Mouse (Mus musculus): Measurements from ENCODE around the gene Six5.

Gene Six5

DNA sequence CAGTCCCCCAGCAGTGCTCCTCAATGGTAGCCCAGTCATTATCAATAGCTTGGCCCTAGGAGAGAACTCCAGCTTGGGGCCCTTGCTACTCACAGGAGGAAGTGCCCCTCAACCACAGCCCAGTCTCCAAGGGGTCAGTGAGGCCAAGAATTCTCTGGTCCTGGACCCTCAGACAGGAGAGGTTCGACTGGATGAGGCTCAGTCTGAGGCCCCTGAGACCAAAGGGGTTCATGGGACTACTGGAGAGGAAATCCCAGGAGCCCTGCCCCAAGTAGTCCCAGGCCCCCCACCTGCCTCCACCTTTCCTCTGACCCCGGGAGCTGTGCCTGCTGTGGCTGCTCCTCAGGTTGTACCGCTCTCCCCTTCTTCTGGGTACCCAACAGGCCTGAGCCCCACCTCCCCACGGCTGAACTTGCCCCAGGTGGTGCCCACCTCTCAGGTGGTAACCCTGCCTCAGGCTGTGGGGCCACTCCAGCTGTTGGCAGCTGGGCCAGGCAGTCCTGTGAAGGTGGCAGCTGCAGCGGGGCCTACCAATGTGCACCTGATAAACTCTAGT is 2.1 kb downstream of the Six5 start:
- DNase-seq (ENCODE audit: low spot score in 2 of 2), result no peak

DNA sequence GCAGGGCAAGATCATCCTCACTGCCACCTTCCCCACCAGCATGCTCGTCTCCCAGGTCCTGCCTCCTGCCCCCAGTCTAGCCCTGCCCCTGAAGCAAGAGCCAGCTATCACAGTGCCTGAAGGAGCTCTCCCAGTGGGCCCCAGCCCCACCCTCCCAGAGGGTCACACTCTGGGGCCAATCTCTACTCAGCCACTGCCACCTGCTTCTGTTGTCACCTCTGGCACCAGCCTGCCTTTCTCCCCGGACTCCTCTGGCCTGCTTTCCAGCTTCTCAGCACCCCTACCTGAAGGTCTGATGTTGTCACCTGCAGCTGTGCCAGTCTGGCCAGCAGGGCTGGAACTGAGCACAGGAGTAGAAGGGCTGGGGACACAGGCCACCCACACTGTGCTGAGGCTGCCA is 2.8 kb downstream of the Six5 start:
- no peak for DNase-seq (ENCODE audit: low spot score in 2 of 2)

DNA sequence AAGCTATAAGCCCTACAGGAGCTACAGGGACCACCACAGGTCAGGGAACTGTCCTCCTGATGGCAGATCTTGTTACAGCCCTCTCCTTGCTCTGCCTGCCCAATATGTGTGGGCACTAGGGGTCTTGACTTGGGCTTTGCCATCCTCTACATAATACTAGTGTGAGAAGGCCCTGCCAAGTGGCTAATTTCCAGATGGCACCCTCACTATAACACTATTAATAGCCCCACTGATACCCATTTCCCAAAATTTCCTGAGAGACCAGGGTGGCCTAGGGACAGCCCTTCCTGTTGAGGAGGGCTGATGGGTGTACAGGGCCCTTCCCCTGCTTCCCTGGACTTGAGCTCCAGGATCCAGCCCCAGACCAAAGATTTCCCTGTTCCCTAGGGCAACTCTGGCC is 3.5 kb downstream of the Six5 start:
- DNase-seq (ENCODE audit: low spot score in 2 of 2), result peak; percentile 53 to 71

DNA sequence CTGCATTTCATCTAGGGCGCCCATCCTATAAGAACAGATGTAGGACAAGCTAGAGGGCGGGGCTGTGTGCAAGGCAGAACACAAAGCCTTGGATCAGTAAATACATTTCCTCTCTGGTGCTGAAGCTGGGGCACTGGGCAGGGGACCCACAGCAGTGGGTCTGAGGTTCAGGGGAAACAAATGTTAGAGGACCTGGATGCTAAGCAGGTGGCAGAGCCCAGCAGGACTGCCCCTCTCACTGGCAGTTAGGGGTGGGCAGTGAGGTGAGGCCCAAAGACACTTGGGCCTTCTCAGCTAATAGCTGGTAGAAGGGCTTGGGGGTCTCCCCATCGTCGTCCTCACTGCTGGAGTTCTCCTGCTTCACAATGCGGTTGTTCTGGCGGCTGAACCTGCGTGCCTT is 4.4 kb downstream of the Six5 start:
- DNase-seq (ENCODE audit: low spot score in 2 of 2), result no peak

DNA sequence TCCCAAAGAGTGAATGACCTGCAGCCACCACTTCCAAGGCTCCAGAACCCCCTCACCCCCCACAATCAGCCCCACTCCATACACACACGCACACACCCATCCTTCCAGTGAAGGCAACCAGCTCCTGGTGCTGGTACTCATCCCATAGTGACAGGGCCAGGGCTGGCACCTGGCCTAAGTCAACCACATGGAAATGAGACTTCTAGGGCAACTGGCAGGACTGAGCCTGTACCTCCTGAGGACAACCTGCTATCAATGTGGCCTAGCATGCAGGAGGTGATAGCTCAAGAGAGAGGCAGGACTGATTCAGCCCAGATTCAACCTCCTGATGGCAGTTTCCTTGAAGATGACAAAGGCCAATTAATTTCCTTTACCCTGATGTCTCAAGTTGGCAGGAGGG is 5.9 kb downstream of the Six5 start:
- DNase-seq (ENCODE audit: low spot score in 2 of 2), result no peak

- no peak for DNase-seq (ENCODE audit: low spot score in 2 of 2)
These were observed 9.3 kb downstream of the Six5 start for GRCm38 (mm10) chr7:19103741-19104140.

GRCm38 (mm10) chr7:19104486-19104885 is 10.1 kb downstream of the Six5 start:
- DNase-seq (ENCODE audit: low spot score in 2 of 2), result no peak

DNA sequence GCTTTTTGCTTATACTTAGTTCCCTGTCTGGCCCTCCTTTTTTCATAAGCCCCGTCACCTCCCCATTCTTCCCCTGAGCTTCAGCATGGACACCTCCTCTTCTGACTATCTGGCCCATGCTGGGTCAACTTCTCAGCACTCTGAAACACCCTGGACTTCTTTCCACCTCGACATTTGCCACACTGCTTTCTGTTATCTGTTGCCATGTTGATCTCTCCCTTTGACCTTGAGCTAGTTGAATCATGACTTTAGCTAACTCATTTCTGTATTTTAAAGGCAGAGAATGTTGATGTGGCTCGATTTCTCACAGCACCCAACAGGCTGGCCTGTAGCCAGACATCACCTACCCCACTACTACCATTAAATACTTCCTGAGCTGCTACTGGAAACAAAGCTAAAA is 13.0 kb downstream of the Six5 start:
- no peak for DNase-seq (ENCODE audit: low spot score in 2 of 2)

DNA sequence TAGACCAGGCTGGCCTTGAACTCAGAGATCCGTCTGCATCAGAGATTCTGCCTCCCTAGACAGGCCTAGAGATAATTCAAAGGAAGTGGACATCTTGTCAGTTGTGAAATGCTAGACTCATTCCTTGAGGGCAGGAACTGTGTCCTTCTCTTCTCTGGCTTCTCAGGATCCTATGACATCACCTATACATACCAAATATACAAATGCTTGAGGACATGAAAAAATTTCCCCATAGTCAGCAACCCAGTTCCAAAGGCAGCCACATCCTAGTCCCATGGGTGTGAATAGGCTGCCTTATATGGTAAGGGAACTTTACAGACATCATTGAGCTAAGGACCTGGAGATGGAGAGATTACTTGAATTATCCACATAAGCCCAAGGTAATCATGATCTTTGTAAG is 15.2 kb downstream of the Six5 start:
- DNase-seq (ENCODE audit: low spot score in 2 of 2), result no peak

GRCm38 (mm10) chr7:19118028-19118771 is 23.8 kb downstream of the Six5 start, which contains the start of gene Gm4969:
TSS of gene Gm4969 (minus strand) at chr7:19118368.
- peak; percentile 26 to 45 for DNase-seq (ENCODE audit: low spot score in 2 of 2)

- no peak for DNase-seq (ENCODE audit: low spot score in 2 of 2)
These were observed 24.7 kb downstream of the Six5 start for GRCm38 (mm10) chr7:19119083-19119482.

GRCm38 (mm10) chr7:19119631-19120429 is 25.4 kb downstream of the Six5 start, which contains the start of gene Fbxo46:
TSS of gene Fbxo46 (plus strand) at chr7:19119859.
- peak; percentile 97 for DNase-seq (ENCODE audit: low spot score in 2 of 2)

DNA sequence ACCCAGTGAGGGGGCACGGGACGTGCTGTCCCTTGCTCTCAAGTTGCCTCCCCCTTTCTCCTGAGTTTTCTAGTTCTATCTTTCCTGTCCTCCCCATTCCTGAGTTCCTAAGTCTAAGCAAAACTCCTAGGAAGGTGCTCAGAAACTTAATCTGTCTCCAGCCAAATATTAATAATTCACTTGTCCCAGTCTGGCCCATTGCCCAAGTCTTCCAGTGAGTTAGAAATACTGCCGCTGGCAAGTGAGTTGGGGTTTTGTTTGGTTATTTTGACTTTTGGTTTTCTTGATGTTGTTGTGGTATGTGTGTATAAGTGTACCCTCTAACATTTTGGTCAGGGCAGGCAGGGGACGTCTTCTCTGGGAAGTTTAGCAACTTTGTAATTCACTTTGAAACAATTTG is 27.3 kb downstream of the Six5 start:
- no peak for DNase-seq (ENCODE audit: low spot score in 2 of 2)

GRCm38 (mm10) chr7:19124713-19125112 is 30.3 kb downstream of the Six5 start:
- no peak for DNase-seq (ENCODE audit: low spot score in 2 of 2)

DNA sequence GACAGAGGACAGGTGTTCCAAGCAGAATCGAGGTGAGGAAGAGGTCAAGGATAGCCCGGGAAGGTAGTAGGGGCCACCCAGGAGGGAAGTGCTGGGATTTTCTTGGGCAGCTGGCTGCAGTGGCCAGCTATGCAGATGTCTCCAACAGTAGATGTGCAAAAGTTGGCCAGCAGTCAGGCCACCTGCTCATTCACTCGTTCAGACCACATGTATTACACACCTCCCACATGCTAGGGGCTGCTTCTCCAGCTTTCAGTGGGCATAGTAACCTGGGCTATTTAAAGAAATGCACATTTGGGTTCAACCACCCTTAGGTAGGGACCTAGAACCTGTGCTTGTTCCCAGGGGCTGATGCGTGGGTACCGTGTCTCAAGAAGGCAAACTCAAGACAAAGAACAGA is 33.4 kb downstream of the Six5 start:
- no peak for DNase-seq (ENCODE audit: low spot score in 2 of 2)

DNA sequence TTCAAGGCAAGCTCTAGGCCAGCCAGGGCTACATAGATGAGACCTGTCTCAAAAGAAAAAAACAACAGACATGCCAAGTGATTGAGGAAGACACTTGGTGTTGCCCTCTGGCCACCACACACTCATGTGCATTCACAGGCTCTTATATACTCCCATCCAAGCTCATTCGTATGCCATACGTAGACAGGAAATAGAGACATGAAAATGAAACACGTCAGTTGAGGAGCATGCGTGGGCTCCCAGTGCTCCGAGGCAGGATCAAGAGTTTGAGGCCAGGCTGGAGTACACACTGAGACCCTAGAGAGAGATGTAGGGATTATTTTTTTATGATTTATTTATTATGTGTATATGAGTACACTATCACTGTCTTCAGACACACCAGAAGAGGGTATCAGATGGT is 35.0 kb downstream of the Six5 start:
- DNase-seq (ENCODE audit: low spot score in 2 of 2), result no peak

- no peak for DNase-seq (ENCODE audit: low spot score in 2 of 2)
These were observed 36.3 kb downstream of the Six5 start for GRCm38 (mm10) chr7:19130657-19131056.

GRCm38 (mm10) chr7:19131324-19131848 is 37.0 kb downstream of the Six5 start:
- peak; percentile 99 for DNase-seq (ENCODE audit: low spot score in 2 of 2)

GRCm38 (mm10) chr7:19136168-19136567 is 41.8 kb downstream of the Six5 start:
- no peak for DNase-seq (ENCODE audit: low spot score in 2 of 2)

DNA sequence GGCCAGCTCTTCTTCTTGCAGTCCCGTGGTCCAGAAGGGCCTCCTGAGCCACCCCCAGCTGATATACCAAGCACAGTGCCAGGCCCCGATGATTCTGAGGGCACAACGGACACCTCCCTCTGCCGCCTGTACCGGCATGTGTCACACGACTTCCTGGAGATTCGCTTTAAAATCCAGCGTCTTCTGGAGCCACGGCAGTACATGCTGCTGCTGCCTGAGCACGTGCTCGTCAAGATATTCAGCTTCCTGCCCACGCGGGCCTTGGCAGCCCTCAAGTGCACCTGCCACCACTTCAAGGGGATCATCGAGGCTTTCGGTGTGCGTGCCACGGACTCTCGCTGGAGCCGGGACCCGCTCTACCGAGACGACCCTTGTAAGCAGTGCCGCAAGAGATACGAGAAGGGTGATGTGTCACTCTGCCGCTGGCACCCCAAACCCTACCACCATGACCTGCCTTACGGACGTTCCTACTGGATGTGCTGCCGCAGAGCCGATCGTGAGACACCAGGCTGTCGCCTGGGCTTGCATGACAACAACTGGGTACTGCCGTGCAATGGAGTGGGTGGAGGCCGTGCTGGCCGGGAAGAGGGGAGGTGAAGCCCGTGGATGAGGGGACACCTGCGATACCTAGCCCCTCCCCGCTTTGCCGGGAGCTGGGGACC is 42.4 kb downstream of the Six5 start:
- DNase-seq (ENCODE audit: low spot score in 2 of 2), result no peak

DNA sequence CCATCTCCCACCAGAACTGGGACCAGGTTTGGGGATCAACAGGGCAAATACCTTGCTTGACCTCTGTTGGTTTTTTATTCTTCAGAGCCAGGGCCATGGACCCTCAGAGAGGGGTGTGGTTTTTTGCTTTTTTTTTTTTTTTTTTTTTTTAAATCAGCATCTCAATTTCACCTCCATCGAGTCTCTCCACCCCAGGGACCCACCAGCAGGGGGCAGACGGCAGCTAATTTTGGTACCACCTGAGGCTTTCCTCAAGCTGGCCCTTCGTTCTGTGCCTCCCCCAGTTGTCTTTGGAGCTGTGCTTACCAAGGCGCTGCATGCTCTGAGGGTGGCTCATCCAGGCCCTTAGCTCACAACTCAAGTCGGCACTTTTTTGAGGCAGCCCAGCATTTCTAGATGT is 43.0 kb downstream of the Six5 start:
- DNase-seq (ENCODE audit: low spot score in 2 of 2), result no peak

DNA sequence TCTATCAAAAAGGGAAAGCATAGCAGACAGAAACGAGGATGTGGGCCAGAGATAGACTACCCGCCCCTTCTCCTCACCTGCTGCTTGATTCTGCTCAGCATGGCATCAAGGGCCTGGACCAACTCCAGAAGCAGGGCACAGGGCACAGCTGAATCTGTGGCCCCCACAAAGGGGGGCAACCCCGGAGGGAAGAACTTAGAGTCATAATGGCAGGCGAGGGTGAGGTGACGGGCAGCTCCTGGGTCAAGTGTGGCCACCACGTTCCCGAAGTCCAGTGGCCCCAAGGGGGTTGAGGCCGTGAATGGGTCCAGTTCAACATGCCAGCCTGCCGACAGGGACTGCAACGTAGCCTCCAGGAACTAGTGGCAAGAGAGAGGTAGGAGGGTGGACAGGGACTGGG is 52.4 kb downstream of the Six5 start:
- DNase-seq (ENCODE audit: low spot score in 2 of 2), result no peak

Measured in heart, adult 9 months (tissue).